Mouse (Mus musculus): ENCODE measurements around the gene Tjp1.

DNA sequence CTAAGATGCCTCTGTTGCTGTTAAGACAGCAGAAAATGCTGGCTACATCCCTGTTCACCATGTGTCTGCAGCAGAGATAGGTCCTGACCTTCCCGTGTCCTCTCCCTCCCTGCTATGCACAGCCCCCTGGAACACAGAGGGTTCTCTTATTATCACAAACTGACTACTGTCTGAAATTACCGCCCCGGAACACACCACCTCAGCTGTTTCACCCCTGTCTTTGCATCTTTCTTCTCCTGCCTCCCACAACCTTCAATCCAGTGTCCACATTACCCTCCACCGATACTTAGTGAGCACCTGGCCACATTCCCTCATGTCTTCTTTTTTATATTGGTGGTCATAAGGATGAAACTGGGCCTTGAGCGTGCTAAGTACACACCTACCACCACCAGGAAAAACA lies 132.4 kb downstream of the Tjp1 start:
- no peak for TF ChIP-seq EP300 (IDR thresholded peaks at IDR 0.05; ENCODE audit: low read depth)
- TF ChIP-seq CTCF (IDR thresholded peaks at IDR 0.05; ENCODE audit: low read depth), result no peak
